Mouse (Mus musculus) Muller cell, postnatal 12 days (primary cell): Measurements from ENCODE around the gene 2200002D01Rik.
"Not testable (repeated sequence)": the region's sequence is repeated elsewhere in the genome, so short reads cannot be mapped to it uniquely, and the experiment has no call there.

Source experiments
- DNase-seq: peaks from one replicate; pipeline ENCODE4 v3.0.0-alpha.2; 2015; ENCODE audit errors: inconsistent ontology term

2200002D01Rik gene

GRCm38 (mm10) chr7:29237596-29237995 lies 10.7 kb downstream of the 2200002D01Rik start:
- not testable (repeated sequence) for DNase-seq

DNA sequence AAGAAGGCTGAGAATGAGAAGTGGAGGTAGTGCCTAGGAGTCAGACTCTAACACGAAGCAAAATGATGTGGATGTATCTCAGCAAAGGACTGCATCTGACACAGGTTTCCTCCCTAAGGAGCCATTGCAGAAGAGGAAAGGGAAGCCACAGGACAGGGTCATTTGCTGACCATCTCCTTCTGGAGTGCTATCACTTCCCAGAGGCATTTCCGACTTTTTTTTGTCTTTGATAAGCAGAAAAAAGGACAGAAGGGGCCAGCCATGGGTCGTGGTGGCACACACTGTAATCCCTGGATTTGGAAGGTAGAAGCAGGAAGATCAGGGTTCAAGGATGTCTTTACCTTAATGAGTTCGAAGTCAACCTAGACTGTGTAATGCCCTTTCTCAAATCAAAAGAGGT lies 11.7 kb downstream of the 2200002D01Rik start:
- no peak for DNase-seq

- DNase-seq, result no peak
Observed at GRCm38 (mm10) chr7:29234661-29235060, 13.6 kb downstream of the 2200002D01Rik start.

DNA sequence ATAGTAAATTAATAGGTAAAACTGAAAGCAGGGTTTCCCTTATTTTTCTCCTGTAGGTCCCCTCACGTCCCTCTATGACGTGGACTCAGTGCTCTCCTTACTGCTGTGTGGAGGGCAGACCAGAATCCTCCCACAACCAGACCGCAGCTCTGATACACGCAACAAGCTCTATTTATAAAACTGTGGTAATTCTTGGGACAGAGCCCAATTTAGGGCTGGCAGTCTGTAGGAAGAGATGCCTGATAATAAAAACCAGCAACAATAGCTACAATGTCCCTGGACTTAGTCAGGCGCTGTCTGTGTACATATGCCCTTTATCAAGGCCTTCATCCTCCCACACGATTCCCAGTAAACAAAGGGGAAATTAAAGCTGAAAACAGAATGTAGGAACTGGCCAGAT lies 14.5 kb downstream of the 2200002D01Rik start:
- peak; percentile 75 for DNase-seq

- peak; percentile 36 for DNase-seq
Observed at GRCm38 (mm10) chr7:29232247-29233013, 15.8 kb downstream of the 2200002D01Rik start, which contains the start of gene Kcnk6. Gene Kcnk6 (minus strand): TSS chr7:29232515.

DNA sequence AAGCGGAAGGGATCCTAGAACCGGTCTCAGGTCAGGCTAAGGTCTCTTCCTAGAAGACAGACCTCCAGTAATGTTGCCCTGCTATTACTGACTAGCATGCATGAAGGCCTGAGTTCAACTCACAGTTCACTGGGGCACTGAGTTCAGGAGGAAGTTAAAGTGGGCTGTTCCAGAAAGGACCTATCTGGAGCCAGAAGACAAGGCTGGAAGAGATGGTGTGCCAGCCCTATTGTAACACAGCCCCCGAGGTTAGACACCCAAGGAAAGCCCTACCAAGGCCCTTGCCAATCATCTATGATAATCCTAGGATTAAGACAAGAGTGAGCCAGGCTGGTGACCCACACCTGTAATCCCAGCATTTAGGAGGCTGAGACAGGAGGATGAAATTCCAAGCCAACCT lies 16.7 kb downstream of the 2200002D01Rik start:
- DNase-seq, result no peak

GRCm38 (mm10) chr7:29230560-29230959 lies 17.7 kb downstream of the 2200002D01Rik start:
- DNase-seq, result no peak

DNA sequence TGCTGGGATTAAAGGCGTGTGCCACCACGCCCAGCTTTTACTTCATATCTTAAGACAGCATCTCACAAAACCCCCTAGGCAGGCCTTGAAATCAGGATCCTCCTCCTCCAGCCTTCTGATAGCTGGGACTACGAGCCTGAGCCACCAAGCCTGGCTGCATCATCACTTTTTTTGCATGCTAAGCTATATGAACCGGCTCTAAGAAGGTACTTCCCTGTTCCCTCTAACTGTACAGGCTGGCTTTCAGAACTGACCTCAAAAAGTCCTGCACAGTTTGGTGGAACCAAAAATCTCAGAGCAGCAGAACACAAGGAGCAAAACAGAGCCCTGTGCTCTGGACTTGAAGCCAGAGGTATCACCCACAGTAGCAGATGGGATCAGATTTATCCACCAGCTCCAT lies 20.1 kb downstream of the 2200002D01Rik start:
- DNase-seq, result no peak

- DNase-seq, result no peak
Observed at GRCm38 (mm10) chr7:29225520-29225919, 22.7 kb downstream of the 2200002D01Rik start.

DNA sequence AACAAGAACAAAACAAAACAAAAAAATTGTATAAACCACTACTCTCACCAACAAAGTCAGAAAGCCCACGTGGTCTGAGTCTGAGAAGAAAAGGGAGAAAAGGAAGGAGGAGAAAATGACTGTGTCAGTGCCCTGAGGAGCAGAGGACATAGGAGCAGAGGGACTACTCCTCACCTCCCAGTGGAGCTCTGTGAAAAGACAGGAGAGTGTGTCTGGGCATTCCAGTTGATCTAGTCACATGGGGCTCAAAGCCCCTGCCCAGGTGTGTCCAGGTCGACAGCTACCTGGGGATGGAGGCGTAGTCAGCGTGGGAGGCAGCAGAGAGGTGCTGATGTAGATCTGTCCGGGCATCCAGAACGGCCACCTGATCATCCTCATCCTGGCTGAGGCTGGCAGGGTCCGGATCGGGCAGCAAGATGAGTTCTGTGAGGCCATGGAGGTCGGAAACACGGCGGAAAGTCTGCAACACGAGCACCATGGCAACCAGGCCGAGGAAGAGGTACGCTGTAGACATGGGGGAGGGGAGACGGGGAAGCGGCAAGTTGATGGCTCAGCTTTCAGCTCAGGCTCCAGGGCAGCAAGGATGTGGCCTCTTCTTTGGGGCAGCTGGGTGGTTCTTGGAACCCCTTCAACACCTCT lies 23.4 kb downstream of the 2200002D01Rik start:
- no peak for DNase-seq

DNA sequence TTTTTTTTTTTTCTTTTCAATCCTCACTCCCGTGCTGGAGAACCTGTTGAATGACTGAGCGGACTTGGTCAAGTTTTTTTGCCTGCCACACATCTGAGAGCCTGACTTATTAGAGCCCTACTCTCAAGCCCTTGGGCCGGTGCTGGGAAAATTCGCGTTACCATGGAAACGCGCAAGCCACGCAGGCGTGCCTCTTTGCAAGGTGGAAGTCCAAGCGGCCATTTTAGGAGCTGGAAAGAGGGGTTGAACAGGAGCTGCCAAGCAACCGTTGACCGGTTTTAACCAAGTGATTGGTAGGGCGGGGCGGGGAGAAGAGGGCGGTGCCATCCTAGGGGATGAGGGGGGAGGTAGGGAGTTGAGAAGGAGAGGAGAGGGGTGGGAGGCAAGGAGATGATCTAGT lies 33.4 kb downstream of the 2200002D01Rik start:
- no peak for DNase-seq

DNA sequence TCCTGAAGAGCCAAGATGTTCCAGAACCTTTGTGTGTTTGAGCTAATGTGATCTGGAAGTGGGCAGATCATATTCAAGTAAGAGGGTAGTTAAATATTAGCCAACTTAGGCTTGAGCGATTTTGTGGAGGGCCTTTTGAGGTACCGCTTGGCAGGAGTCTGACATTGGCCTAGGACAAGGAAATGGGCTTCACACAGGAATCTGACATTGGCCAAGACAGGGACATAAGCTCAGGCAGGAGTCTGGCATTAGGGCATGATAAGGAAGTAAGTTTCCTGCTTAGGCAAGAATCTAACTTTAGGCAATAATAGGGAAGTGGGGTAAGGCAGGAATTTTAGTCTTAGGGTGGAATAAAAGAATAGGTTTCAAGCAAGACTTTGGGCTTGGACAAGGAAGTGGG lies 34.0 kb downstream of the 2200002D01Rik start:
- DNase-seq, result no peak

- DNase-seq, result no peak
Observed at GRCm38 (mm10) chr7:29213675-29214082, 34.6 kb downstream of the 2200002D01Rik start, which contains the start of gene Catsperg1. Gene Catsperg1 (minus strand): TSS chr7:29214035.

GRCm38 (mm10) chr7:29212775-29213560 lies 35.3 kb downstream of the 2200002D01Rik start:
- DNase-seq, result not testable (repeated sequence)

- DNase-seq, result no peak
Observed at GRCm38 (mm10) chr7:29212199-29212765, 36.0 kb downstream of the 2200002D01Rik start.

DNA sequence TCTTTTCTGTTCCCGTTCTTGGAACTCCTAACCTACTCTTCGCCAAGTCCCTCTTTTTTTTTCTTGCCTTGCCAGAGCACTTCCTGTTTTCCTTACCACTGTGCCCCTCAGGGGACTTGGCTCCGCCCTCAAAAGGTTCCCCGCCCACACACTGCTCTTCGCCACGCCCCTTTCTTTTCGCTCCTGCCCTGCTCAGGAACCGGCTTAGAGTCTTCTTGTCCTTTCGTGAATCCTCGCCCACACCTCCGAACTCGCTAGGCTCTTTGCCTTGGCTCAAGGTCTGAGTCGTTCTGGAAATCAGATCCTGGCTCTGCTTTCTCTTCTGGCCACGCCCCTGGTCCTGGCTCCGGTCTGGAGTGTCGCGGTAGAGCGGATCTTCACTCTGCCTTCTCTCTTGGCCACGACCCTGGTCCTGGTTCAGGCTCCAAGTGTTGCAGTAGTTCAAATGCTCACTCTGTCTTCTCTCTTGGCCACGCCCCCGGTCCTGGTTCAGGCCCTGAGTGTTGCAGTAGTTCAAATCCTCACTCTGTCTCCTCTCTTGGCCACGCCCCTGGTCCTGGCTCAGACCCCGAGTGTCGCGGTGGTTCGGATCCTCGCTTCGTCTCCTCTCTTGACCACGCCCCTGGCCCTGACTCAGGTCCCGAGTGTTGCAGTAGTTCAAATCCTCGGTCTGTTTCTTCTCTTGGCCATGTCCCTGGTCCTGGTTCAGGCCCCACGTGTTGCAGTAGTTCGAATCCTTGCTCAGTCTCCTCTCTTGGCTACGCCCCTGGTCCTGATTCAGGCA lies 36.7 kb downstream of the 2200002D01Rik start:
- DNase-seq, result peak; percentile 90

- DNase-seq, result not testable (repeated sequence)
Observed at GRCm38 (mm10) chr7:29211013-29211412, 37.3 kb downstream of the 2200002D01Rik start.

DNA sequence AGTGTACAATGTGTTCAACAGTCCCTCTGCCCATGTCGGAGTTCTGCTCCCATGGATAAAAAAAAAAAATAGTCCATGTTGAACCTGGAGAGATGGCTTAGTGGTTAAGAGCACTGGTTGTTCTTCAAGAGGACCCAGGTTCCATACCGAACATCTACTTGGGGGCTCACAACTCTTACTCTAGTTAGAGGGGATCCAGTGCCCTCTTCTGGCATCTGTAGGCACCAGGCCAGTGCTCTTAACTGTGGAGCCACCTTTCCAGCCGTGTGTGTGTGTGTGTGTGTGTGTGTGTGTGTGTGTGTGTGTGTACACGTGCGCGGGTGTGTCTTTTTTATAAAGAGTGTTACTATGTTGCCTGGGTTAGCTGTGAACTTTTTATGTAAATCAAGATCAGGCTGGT lies 45.7 kb downstream of the 2200002D01Rik start:
- no peak for DNase-seq
